Mouse (Mus musculus) heart, postnatal 0 days (tissue): ENCODE data around the gene Hoxd4. TPM values are rescaled to one million over a fixed set of nuclear protein-coding genes. Genes with fewer than 3 reads are reported as not detected.

Source experiments
- ATAC-seq: fragments of 200-750 bp; cut with Nextera tagmentation; 2 replicates; pipeline ENCODE4 v1.8.0; 2017; ENCODE audit warnings: low read depth, moderate number of reproducible peaks, moderate library complexity; ENCODE audit not compliant: insufficient read depth
- DNase-seq: peaks from one replicate; pipeline ENCODE4 v3.0.0-alpha.2; 2016; ENCODE audit warnings: low spot score
- H3K27ac ChIP-seq: fragments of 300-500 bp; sonication (generic); 2 replicates; pipeline ENCODE4 v1.5.1; 2014; ENCODE audit warnings: low read depth, mild to moderate bottlenecking
- H3K27me3 ChIP-seq: fragments of 300-500 bp; sonication (generic); 2 replicates; pipeline ENCODE4 v1.6.1; 2014; ENCODE audit warnings: low read length, mixed read lengths; ENCODE audit not compliant: control insufficient read depth, insufficient read depth
- H3K36me3 ChIP-seq: fragments of 300-500 bp; sonication (generic); replicated peaks from 2 replicates; pipeline ENCODE4 v1.6.1; 2014; ENCODE audit warnings: low read length, mixed read lengths; ENCODE audit not compliant: control insufficient read depth, insufficient read depth
- H3K4me1 ChIP-seq: fragments of 300-500 bp; sonication (generic); 2 replicates; pipeline ENCODE4 v1.6.1; 2014; ENCODE audit warnings: antibody characterized with exemption; ENCODE audit not compliant: control insufficient read depth, insufficient read depth
- H3K4me2 ChIP-seq: fragments of 300-500 bp; sonication (generic); 2 replicates; pipeline ENCODE4 v1.6.1; 2014; ENCODE audit warnings: low read depth, mild to moderate bottlenecking, low read length, moderate library complexity
- H3K4me3 ChIP-seq: fragments of 300-500 bp; sonication (generic); 2 replicates; pipeline ENCODE4 v1.5.1; 2014; ENCODE audit warnings: low read depth, low read length
- H3K9ac ChIP-seq: fragments of 300-500 bp; sonication (generic); replicated peaks from 2 replicates; pipeline ENCODE4 v1.6.1; 2014; ENCODE audit warnings: low read depth, low read length, mixed read lengths
- H3K9me3 ChIP-seq: fragments of 300-500 bp; sonication (generic); replicated peaks from 2 replicates; pipeline ENCODE4 v1.6.1; 2016; ENCODE audit warnings: low read length; ENCODE audit not compliant: control insufficient read depth
- CTCF ChIP-seq: IDR thresholded peaks from 2 replicates; pipeline ENCODE4 v1.5.1; 2016; ENCODE audit warnings: antibody characterized with exemption, control low read depth, low read depth
- EP300 ChIP-seq: IDR thresholded peaks from 2 replicates; pipeline ENCODE4 v1.6.1; 2016; ENCODE audit warnings: antibody characterized with exemption, low read depth
- WGBS: fragments of 180-500 bp; shearing (Covaris S2); extraction: QIAGEN DNeasy Blood & Tissue Kit; methylation state at CpG from one replicate; pipeline ENCODE4 v1.1.7; 2014; 5-methylcytosine and 5-hydroxymethylcytosine counted together
- polyA plus RNA-seq: library from polyadenylated mRNA; unstranded; fragments of >200 nt; fragmentation: Nextera tagmentation; extraction: Ambion mirVana; gene quantifications from 2 replicates; pipeline ENCODE4 v1.2.1, GENCODE M21; 2015
- total RNA-seq: library from RNA; depleted of rRNA; stranded (reverse); fragments of >200 nt; gene quantifications from 2 replicates; pipeline ENCODE4 v1.2.3, GENCODE M21; 2014; ENCODE audit warnings: low replicate concordance

Hoxd4 gene
- total and polyA plus RNA-seq, 2 experiments from 2014 or later, result 0.05 TPM; not detected in 1

DNA sequence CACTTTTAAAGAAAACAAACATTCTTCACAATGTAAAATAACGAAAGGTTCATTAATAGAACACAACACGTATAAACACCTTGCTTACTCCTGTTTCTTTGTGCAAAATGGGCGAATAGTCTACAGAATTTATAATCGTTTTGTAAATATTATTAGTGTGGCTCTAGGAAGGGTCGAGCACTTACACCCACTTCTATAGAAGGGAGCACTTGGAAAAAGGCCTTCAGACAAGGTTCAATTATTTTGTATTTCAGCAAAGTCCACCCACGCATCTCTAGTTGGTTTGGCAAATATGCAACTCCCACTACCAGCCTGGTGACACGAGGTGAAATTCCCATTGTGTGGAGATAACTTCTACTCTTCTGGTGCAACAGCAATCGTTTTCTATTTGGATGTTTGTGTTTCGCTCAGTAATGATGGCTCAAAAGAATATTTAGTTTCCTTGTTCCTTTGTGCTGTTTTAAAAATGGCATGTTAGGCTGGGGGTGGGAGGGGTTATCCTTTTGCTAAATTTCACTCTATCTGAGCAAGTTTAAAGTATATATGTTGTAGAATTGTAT, 36.8 kb downstream of the Hoxd4 start:
- no peaks in the 10 kb centered on the region for H3K9me3 ChIP-seq
- H3K9ac ChIP-seq, result no peak overlapping the region
- H3K4me1 ChIP-seq, result peaks cover 4% of the 10 kb centered on the region; the same call in 1 of the 2 replicates
- peaks cover 100% of the 10 kb centered on the region for H3K27me3 ChIP-seq
- WGBS, result 12% methylated on average over 9 of the region's 9 CpGs
- DNase-seq (no peak), ATAC-seq (no peak)
- H3K4me3 ChIP-seq, result no peak overlapping the region
- TF ChIP-seq EP300, result no peak
- TF ChIP-seq CTCF, result no peak
- H3K27ac ChIP-seq, result no peak overlapping the region
- no peaks in the 10 kb centered on the region for H3K36me3 ChIP-seq
- H3K4me2 ChIP-seq, result no peak overlapping the region

DNA sequence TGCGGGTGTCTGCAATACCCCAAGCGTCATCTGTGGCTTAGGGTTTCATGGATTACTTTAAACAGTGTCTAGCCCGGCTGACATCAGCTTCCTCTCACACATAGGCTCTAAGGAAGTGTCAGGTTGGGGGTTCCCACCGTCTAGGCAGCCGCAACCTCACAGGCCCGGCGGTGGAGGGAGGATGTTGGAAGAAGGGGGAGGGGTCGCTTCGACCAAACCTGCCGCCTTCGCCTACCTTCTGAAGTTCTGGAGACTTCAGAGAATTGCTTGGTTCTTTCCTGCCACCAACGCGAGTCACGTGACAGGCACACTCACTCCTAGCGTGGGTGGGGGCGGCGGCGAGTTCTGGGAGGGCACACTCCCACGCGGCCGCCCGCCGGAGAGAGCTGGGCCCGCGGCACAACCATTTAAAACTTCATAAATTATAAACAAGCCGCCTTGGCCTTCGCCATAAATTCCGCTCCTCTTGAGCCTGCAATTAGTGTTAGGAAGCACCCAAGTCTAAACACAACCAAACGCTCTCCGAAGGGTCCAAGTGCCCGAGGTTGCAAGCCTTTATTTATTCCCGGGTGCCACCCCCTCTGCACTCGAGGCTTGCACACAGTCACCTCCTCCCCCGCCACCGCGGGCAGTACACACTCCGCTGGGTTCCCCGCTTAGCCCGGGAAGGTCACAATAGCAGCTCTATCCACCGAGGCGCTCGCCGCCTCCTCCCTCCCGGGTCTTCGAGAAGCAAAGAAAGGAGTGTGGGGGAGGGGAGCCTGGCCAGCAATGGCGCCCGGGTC, 37.8 kb downstream of the Hoxd4 start:
- 2% methylated on average over 47 of the region's 47 CpGs for WGBS
- Histone ChIP-seq H3K9ac (no peak overlapping the region), H3K4me3 (peak overlapping the region; percentile 24), H3K27me3 (peaks cover 100% of the 10 kb centered on the region), H3K36me3 (no peaks in the 10 kb centered on the region), H3K9me3 (no peaks in the 10 kb centered on the region), H3K27ac (no peak overlapping the region), H3K4me2 (peak overlapping the region; percentile 42), H3K4me1 (peaks cover 4% of the 10 kb centered on the region; the same call in 1 of the 2 replicates)
- ATAC-seq (no peak), DNase-seq (no peak)
- no peak for TF ChIP-seq EP300
- TF ChIP-seq CTCF, result no peak

DNA sequence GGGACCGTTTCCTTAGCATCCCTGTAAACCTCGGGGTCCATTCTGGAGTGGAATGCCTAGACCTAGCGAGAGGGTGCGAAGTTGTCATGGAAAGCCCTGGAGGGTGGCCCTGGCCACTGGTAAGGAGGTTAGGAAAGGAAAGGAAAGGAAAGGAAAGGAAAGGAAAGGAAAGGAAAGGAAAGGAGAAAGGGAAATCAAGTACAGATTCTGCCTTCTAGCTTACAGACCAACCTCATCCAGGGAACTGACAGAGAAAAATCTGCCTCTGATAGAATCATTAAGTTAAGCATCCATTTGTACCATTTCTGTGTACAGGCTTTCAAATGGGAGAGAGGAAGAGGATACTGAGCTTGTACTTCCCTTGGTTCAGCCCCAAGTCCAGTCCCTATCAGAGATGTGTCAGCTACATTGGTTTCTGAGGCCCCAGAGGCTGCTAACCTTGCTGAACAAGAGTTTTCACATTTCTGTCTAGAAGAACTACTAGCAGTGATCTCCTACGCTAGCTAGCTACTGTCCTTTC, 39.1 kb downstream of the Hoxd4 start:
- H3K9ac ChIP-seq, result no peak overlapping the region
- H3K4me2 ChIP-seq, result no peak overlapping the region
- H3K27ac ChIP-seq, result no peak overlapping the region
- TF ChIP-seq EP300 (no peak), CTCF (no peak)
- peaks cover 100% of the 10 kb centered on the region for H3K27me3 ChIP-seq
- H3K4me1 ChIP-seq, result peaks cover 4% of the 10 kb centered on the region; the same call in 1 of the 2 replicates
- no peak for ATAC-seq
- H3K9me3 ChIP-seq, result no peaks in the 10 kb centered on the region
- no peak for DNase-seq
- no peak overlapping the region for H3K4me3 ChIP-seq
- WGBS, result 34% methylated on average over 5 of the region's 5 CpGs
- no peaks in the 10 kb centered on the region for H3K36me3 ChIP-seq

DNA sequence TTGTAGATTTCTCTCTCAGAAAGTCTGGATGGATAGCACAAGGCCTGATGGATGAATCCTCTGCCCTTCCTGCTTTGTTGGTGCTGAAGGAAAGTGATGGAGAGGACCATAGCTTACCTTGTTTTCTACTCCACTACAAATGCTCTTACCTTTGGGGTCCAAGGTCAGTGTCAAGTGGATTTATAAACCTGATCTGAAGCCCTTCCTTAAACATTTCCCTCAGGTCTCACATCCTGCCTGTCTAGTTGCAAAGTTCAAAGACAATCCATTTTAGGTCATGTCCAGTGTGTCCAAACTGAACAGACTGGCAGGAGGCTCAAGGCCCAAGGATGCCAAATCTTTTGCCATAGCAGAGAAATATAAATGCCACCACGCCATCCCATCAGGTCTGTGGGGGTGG, 40.1 kb downstream of the Hoxd4 start:
- TF ChIP-seq CTCF, result no peak
- no peak for TF ChIP-seq EP300
- Histone ChIP-seq H3K27me3 (peaks cover 99% of the 10 kb centered on the region), H3K4me3 (no peak overlapping the region), H3K27ac (no peak overlapping the region), H3K9me3 (no peaks in the 10 kb centered on the region), H3K4me1 (peaks cover 4% of the 10 kb centered on the region; the same call in 1 of the 2 replicates), H3K9ac (no peak overlapping the region), H3K36me3 (no peaks in the 10 kb centered on the region), H3K4me2 (no peak overlapping the region)
- WGBS, result 75% methylated on average over 1 of the region's 1 CpGs
- DNase-seq, result no peak
- no peak for ATAC-seq

DNA sequence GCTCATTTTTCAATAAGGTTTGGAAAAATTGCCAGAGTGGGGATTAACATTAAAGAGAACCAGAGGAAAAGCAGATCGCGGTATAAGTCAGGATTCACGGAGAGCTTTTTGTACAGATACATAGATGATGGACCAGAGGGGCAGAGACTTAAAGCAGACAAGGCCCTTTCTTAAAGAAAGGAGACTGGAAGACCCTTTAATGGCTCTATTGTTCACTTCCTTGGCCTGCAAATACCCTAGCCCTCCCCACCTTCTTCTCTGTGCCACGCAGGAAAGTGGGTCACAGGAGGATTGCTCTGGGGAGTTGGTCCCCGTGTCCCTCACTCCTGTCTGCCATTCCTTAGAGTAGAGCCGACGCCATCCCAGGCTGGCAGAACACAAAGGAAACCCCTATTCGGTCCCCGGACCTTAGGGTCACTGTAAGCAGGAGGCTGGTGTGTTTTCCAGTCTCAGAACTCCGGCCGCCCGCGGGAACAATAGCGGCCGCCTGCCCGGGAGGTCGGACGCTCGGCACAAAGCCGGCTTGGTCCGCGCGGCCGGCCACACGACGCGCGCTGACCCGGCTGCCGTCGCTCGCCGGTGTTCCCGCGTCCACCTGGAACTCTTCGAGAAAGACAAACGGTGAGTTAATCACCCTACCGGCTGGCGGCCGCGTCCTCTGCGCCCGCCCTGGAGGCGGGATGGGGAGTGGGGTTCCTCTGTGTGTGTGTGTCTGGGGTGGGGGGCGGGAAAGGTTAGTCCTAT, 40.9 kb downstream of the Hoxd4 start:
- DNase-seq, result no peak
- WGBS, result 4% methylated on average over 45 of the region's 45 CpGs
- no peak for TF ChIP-seq CTCF
- TF ChIP-seq EP300, result no peak
- Histone ChIP-seq H3K9ac (no peak overlapping the region), H3K9me3 (no peaks in the 10 kb centered on the region), H3K4me1 (peaks cover 4% of the 10 kb centered on the region; the same call in 1 of the 2 replicates), H3K4me3 (peak overlapping the region; percentile 25), H3K27ac (no peak overlapping the region), H3K36me3 (no peaks in the 10 kb centered on the region), H3K4me2 (peak overlapping the region; percentile 45), H3K27me3 (peaks cover 99% of the 10 kb centered on the region)
- no peak for ATAC-seq
